Mouse (Mus musculus) liver, adult 2 months (tissue): ENCODE measurements at regions not wholly inside any gene's neighbourhood (a gene's known extent, or its start where the extent isn't known, plus 50 kb on each side); places are given as distances from the start of the nearest gene placed in this dataset.

Experiments used
- CTCF ChIP-seq: fragments of 200-500 bp; IDR thresholded peaks from 2 replicates; pipeline ENCODE4 v1.5.1; 2011; ENCODE audit warnings: low read depth, low read length, control low read depth
- POLR2A ChIP-seq: fragments of 200-500 bp; IDR thresholded peaks from 2 replicates; pipeline ENCODE4 v1.6.1; 2011; ENCODE audit warnings: low read length, control low read depth; ENCODE audit not compliant: insufficient read depth; ENCODE audit errors: extremely low read depth

DNA sequence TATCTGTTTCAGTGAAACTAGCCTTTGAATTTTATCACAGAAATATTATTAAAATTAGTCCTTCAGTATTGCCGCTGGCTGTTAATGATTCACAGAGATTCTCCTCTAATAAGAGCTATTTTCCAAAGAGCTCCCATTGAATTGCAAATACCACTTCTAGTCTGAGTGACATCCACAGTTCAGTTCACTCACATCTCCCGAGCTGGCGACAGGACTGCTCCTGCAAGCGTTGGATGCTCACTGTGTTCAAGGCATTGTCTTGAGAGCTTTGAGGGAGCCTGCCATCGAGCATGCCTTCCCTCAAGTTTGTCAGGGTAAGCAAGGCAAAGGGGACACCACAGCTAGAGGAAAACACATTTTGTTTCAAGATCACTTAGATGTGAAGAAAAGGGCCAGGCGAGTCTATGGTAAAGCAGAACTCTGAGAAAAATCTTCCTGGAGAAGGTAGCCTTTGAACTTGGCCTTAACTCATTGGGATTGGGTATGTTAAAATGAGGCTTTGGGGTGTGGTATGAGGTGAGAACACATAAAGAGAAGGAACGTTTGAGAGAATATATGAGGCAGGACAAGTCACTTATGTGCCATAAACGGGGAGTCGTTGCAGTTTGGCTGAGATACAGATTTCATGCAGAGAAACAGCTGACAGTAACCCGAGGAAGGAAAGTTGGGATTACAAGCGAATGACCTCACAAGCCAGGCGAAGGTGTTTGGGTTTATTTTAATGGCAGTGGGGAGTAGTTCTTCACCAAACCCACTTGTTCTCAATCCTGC lies 193.3 kb downstream of the Gm765 start:
- TF ChIP-seq POLR2A: no peak
- TF ChIP-seq CTCF: no peak
